Comparison of ENCODE assay signal across 7 mouse cellular contexts in the genomic region with DNA sequence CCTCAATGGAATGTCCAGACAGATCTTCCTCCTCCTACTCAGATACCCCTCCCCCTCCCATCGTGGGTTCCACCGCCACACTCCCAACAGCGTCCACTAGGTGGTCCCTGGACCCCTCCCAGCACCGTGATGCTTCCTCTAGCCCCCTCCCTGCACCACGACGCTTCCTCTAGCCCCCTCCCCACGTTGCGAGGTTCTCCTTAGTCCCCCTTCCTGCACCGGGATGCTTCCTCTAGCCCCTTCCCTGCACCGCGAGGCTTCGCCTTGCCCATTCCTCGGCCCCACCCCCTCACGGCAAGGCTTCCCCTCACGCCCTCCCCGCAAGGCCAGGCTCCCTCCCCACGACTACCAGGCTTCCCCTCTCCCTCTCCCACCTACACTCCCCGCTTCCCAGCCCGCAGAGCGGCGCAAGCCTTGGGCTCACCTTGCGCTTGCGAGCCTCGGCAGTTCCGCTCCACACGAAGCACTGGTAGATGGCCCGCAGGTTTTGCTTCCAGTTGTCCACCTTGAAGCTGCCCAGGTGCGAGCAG. TPM values are rescaled to one million over a fixed set of nuclear protein-coding genes. Genes with fewer than 3 reads are reported as not detected.
DNase-seq lines count a peak whose midpoint lies in the region; ATAC-seq and TF ChIP-seq lines count a peak whose summit lies in the region.

No protein-coding gene starts in this region.

- intact Hi-C loops in left cerebral cortex, adult 2 months (cut with DNase I): no loop called here

- H3K9me3 ChIP-seq in E14TG2a.4 (ENCODE audit: low read length): no peaks in the 10 kb centered on the region
- no peaks in the 10 kb centered on the region for H3K9me3 ChIP-seq in hindbrain, embryonic 10.5 days

- H3K4me3 ChIP-seq in E14TG2a.4 (replicated peaks; ENCODE audit: low read length): peak overlapping the region; percentile 100
- H3K4me3 ChIP-seq in hindbrain, embryonic 10.5 days: peak overlapping the region; percentile 96
- H3K4me3 ChIP-seq in left cerebral cortex, adult 2 months: peak overlapping the region; percentile 81

- peaks cover 61% of the 10 kb centered on the region for H3K4me1 ChIP-seq in E14TG2a.4 (replicated peaks; ENCODE audit: low read depth, low read length)
- peaks cover 26% of the 10 kb centered on the region for H3K4me1 ChIP-seq in hindbrain, embryonic 10.5 days (replicated peaks)

- no peaks in the 10 kb centered on the region for H3K27me3 ChIP-seq in E14TG2a.4 (ENCODE audit: insufficient read depth, low read length)
- H3K27me3 ChIP-seq in hindbrain, embryonic 10.5 days (ENCODE audit: insufficient read depth, poor library complexity, severe bottlenecking): no peaks in the 10 kb centered on the region

- H3K36me3 ChIP-seq in E14TG2a.4 (ENCODE audit: insufficient read depth, low read length): peaks cover 26% of the 10 kb centered on the region
- peaks cover 20% of the 10 kb centered on the region for H3K36me3 ChIP-seq in hindbrain, embryonic 10.5 days

- H3K27ac ChIP-seq in hindbrain, embryonic 10.5 days: peak overlapping the region; percentile 100
- H3K27ac ChIP-seq in left cerebral cortex, adult 2 months: peak overlapping the region; percentile 99

- ATAC-seq in megakaryocyte, adult 5-6 weeks (ENCODE audit: poor library complexity, severe bottlenecking): peak; percentile 33

- DNase-seq in R1 (ENCODE audit: low read depth, low spot score): peak; percentile 85
- DNase-seq in embryo, embryonic 9.5 days (ENCODE audit: extremely low spot score): peak; percentile 88
- DNase-seq in hindbrain, embryonic 10.5 days (ENCODE audit: low spot score): peak; percentile 87
- DNase-seq in left cerebral cortex, adult 2 months (ENCODE audit: extremely low spot score in 1 of 2, low spot score in 2 of 2): no peak
- peak; percentile 29 for DNase-seq in skeletal muscle tissue, adult 2 months (ENCODE audit: low read depth, low spot score)

- peak; percentile 22; the same call in 1 of the 2 replicates for TF ChIP-seq CTCF in E14TG2a.4 (conservative IDR thresholded peaks at IDR 0.05; ENCODE audit: low read length)
- peak; percentile 36 for TF ChIP-seq CTCF in left cerebral cortex, adult 2 months (IDR thresholded peaks at IDR 0.05)

- under 1% methylated on average over 28 of the region's 28 CpGs for WGBS in hindbrain, embryonic 10.5 days

RNA-seq across cellular contexts. Expression of a gene that starts 0.5 kb away (rescaled TPM):
- 206 and 255 TPM in 2 replicates for polyA plus RNA-seq in hindbrain, embryonic 10.5 days (2016; fragmentation: Nextera tagmentation; extraction: Ambion mirVana)
- 100 to 1,000 TPM; 194 to 209 TPM for total RNA-seq in left cerebral cortex, adult 2 months (2021)
- total RNA-seq in megakaryocyte, adult 5-6 weeks (2015): 22.8 and 28.6 TPM in 2 replicates
- 40.3 and 47.4 TPM in 2 replicates for total RNA-seq in megakaryocyte, adult 5-6 weeks (2017)

RNA-seq across cellular contexts. Expression of a gene that starts 33.0 kb away (rescaled TPM):
- not detected in 2 replicates for polyA plus RNA-seq in hindbrain, embryonic 10.5 days (2016; fragmentation: Nextera tagmentation; extraction: Ambion mirVana)
- total RNA-seq in left cerebral cortex, adult 2 months (2021): 1 to 10 TPM; 2.1 to 2.6 TPM
- not detected in 2 replicates for total RNA-seq in megakaryocyte, adult 5-6 weeks (2015)
- total RNA-seq in megakaryocyte, adult 5-6 weeks (2017): not detected in 2 replicates

RNA-seq across cellular contexts. Expression of a gene that starts 47.8 kb away (rescaled TPM):
- polyA plus RNA-seq in hindbrain, embryonic 10.5 days (2016; fragmentation: Nextera tagmentation; extraction: Ambion mirVana): 0.73 and 1.5 TPM in 2 replicates
- 1 to 10 TPM; 1.2 to 1.4 TPM for total RNA-seq in left cerebral cortex, adult 2 months (2021)
- 59.3 and 72.4 TPM in 2 replicates for total RNA-seq in megakaryocyte, adult 5-6 weeks (2015)
- 82.6 and 119 TPM in 2 replicates for total RNA-seq in megakaryocyte, adult 5-6 weeks (2017)

Comparison
In these comparisons a context has a peak if more than half of its experiments do, and no peak if none do; other contexts are left out.
1. DNase-seq: peak in R1 (single experiment), embryo, embryonic 9.5 days (single experiment), hindbrain, embryonic 10.5 days (single experiment) and skeletal muscle tissue, adult 2 months (single experiment); none in left cerebral cortex, adult 2 months (0 of 2).
2. RNA of a gene that starts 0.5 kb away (total RNA-seq): 194 to 209 TPM in left cerebral cortex, adult 2 months; 22.8 to 47.4 TPM in megakaryocyte, adult 5-6 weeks; every median in the first group is over 4 times any median in the second.
3. RNA of a gene that starts 47.8 kb away (total RNA-seq): 59.3 to 119 TPM in megakaryocyte, adult 5-6 weeks; 1.2 to 1.4 TPM in left cerebral cortex, adult 2 months; every median in the first group is over 10 times any median in the second.
4. Peak in every context shown above with its lines, with median percentiles within 50 percentile points of each other: H3K4me3 ChIP-seq.